Mouse (Mus musculus): Measurements from ENCODE around the gene Slc30a4. TPM values are rescaled to one million over a fixed set of nuclear protein-coding genes. Genes with fewer than 3 reads are reported as not detected.

Gene Slc30a4
- total RNA-seq, 2 experiments from 2014 or later = 29.2 to 30.1 TPM

DNA sequence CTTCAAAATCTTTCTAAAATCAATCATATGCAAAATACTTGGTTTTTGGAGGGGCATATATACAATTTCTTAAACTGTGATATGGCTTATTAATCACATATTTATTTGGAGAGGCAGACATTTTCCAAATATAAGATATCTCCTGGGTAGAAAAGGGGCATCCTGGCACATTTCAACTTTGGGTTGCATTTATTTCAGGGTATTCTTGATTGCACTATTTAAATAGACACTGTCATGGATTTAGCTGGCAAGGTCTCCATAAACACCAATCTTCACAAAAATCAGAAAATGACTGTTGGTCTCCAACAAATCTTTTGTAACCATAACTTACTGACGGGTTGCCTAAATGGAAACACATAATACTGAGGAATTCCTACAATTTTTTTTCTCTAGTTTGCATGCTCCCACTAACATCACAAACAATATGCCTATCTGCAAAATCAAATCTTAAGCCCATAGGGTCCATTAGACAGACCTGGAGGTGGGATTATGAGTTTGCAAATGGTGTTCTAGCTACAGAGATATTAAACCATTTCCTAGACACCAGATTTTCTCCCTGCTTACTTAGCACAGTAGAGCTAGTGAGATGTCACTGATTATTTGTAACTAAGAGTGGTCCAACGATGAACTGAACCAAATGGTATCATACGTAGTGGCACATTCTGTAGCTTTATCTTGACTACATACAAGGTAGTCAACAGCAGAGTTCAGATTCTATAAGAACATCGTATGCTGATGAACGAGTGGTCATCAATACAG, 20.9 kb downstream of the Slc30a4 start:
- no peak for DNase-seq (ENCODE audit: low spot score in 2 of 2)

DNA sequence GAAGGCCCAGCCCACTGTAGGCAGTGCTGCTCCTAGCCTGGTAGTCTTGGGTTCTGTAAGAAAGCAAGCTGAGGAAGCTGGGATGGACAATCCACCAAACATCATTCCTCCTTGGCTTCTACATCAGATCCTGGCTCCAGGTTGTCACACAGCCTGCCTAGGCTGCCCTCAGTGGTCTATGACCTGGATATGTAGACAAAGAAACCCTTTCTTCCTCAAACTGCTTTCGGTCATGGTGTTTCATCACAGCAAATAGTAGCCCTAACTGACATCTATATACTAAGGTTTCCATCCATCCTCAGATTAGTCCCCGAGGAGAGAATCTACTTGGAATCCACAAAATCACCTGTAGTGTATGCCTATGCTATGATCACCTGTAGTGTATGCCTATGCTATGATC, 27.3 kb downstream of the Slc30a4 start:
- DNase-seq (ENCODE audit: low spot score in 2 of 2) = no peak

DNA sequence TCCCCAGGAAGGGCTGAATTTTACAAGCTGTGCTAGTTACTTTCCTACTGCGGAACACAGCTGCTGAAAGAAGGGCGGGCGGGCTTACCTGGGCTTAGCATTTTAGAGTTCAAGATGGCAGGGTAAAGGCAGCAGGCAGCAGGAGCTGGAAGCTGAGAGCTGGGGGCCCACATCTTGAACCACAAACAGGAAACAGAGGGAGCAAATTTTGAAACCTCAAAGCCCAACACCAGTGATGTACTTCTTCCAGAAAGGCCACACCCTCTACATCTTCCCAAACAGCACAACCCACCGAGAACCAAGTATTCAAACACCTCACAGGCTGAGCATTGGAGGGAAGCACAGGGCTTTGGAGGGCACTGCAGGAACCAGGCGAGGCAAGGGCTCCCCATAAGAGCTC, 29.6 kb downstream of the Slc30a4 start:
- no peak for DNase-seq (ENCODE audit: low spot score in 2 of 2)

DNA sequence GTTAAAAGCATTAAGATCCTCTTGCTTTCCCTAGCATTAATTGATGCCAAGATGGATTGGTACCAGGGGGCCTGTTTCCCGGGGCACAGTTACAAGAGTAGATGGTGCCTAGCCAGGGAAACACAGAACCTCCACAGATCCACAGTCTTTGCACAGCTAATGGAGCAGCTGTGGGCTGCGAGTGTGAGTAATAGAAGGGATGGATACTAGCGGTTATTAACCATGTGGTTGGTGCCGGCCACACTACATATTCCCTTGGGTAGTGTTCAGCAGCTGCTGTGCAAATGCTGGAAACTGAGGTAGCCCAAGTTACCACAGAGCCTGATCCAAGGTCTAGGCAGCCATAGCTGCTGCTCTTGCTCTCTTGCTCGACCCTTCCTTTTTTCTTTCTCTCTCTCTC, 30.7 kb downstream of the Slc30a4 start:
- no peak for DNase-seq (ENCODE audit: low spot score in 2 of 2)

DNA sequence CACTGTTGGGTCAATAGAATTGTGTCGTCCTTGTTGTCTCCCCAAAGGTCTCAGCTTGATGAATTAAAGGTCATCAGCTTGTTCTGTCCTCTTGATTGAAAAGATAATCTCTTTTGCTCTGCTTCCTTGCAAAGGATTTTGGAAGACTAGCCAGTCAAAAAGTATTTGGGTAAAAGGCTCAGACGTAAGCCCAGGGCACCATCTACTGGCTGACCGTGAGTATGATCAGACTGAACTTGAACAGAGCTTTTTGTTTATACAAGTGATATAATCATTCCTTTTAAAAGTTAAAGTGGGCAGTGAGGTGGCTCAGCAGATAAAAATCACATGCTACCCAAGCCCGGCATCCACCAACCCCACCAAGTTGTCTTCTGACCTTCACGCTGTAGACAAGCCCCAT, 34.6 kb downstream of the Slc30a4 start:
- DNase-seq (ENCODE audit: low spot score in 2 of 2) = peak in 1 of 2 experiments; percentile 65

DNA sequence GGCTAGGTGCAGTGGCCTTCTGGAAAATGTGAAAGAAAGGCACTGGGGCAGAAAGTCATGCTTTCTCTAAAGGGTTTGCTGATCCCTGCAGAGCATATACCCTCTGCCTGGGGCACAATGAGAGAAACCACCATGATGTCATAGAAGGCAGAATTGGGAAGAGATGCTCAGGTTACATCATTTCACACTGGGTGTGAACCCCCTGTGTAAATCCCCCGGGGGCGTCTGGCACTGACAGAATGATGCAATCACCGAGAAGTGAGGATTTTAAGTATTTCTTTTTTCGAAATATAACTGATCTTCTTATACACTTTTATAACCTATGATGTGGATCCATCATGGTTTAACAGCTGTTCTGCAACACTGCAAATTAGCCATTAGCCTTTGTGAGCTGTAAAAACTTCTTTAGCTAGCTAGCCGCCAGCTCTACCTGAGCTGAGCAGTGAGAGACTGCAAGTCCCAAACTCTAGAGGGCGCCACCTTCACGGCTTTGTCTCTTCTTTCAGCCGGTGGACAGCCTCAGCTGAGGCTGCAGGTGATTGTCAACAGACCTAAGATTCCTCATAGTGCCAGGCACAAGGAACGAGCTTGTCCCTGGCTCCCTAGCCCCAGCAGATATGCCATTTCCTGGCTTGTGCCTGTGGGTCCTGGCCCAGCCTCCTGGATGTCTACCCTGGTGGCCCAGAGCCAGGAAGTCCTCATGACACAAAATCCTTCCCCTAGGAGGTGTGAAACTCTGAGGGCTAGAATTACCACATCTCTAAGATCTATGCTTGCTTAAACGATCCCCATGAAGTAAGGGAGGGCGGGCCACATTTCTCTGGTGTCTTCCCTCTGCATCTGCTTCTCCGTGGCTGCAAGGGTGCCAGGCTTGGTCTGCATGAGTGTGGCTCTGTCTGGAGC, 36.2 kb downstream of the Slc30a4 start:
- DNase-seq (ENCODE audit: low spot score in 2 of 2) = peak in 1 of 2 experiments; percentile 18

- DNase-seq (ENCODE audit: low spot score in 2 of 2) = no peak
These were observed 37.0 kb downstream of the Slc30a4 start for GRCm38 (mm10) chr2:122665253-122665972.

DNA sequence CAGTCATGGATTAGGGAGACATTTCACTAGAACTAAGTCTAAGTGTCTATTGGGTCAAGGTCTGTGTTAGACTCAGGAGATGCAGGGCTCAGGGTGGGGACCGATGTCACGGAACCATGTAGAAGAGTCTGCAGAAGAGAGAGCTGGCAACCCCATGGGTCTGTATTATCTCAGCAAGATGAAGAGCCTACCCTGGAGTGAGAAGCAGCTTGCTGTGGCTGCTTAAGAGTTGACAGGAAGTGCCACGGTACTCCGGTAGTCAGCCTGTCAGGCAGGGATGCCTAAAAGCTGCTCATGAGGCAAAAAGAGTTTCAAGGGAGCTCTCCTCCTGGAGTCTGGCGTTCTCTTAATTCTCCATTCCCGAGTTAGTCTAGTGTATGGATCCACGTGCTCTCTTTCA, 42.6 kb downstream of the Slc30a4 start:
- no peak for DNase-seq (ENCODE audit: low spot score in 2 of 2)

DNA sequence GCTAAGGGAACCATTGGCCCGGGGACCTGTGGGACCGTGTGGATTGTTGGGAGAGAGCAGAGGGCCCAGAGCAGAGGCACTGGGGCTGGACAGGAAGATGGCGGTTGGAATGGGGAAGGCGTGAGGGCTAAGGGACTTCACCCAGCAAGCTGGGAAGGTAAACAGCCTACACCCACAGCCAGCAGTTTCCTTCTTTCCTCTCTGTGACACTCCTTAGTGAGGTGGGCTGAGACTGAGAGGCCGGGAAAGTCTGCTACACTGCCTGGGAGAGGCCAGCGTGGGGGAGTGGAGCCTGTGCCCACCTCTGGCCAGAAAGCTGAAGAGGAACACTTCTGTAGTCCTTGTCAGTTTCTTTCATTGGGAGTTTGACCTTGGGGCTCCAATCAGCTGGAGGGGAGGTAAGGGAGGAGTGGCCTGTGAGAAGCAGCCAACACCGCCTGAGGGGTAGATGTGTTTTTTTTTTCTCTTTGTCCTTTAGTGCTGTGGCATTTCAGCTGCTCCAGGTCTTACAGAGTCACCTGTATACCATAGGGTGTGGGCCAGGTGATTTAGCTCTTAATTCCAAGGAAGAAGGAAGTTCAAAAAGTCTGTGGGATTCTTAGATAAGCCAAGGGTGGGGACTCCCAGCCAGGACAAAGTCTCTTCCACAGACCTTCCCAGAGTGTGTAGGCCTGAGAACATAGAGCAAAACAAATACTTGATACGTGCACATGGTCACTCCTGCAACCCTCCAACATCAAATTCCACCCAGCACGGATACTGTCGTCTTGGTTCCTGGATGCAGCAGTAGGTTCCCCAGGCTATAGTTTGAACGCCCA, 44.5 kb downstream of the Slc30a4 start:
- DNase-seq (ENCODE audit: low spot score in 2 of 2) = no peak

- DNase-seq (ENCODE audit: low spot score in 2 of 2) = no peak
These were observed 45.7 kb downstream of the Slc30a4 start for GRCm38 (mm10) chr2:122656767-122657166.

DNA sequence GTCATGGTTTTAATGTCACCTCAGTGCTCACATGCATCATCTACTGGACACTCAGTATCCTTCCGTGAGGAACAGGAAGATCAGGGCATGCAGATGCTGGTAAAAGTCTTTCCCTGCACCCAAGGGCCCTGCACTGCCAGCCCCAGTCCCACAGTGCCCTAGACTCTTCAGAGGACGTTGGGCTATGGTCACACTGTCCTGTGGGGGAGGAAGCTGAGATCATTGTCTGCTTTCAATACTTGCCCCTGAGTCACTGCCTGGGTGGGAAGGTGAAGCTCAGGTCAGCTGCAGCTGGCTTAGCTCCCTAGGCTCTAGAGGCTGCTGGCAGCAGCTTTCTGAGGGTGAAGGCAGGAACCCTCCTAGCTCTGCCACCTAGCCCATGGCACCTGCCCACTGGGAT, 46.4 kb downstream of the Slc30a4 start:
- DNase-seq (ENCODE audit: low spot score in 2 of 2) = no peak

DNA sequence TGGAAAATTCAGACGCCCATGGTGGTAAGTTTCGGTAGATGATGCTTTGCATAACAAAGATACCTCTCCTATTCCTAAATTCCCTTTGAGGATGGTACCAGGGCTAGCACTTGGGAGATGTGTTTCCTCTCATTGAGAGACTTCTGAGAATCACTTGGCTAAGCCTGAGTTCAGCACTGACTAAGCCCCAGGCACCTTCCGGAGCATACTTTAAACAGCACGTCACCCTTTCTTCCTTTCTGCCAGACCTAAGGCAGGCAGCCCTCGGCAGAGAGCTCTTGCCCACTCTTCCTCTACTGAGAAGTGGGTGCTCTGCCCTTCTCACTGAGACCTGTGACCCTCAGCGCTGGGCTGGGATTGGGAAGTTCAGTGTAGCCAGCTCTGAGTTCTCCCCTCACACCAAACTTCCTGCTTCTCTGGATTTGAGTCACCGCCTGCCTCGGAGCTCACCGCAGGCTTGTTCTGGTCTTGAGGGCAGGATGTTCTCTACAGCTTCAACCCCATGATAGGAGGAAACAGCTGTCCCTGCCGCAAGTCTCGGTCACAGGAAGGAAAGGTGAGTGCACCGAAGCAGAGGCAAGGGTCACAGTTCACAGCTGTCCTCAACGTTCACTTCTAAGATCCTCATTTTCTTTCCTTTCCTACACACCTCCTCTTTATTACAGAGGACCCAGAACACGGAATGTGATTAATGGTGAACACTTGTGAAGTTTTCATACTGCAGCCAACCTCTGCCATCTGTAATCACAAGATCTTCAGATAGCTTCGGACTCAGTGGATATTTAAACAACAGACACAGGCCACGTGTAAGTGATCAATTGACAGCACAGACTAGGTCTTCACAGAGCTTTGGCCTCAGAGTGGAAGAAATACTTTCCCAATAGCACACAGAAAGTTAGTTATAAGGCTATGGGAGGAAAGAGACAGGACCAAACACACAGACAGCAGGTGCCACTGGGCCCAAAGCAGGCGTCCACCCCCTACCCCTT, 50.1 kb downstream of the Slc30a4 start:
- DNase-seq (ENCODE audit: low spot score in 2 of 2) = no peak

GRCm38 (mm10) chr2:122638673-122639072, 63.8 kb downstream of the Slc30a4 start:
- DNase-seq (ENCODE audit: low spot score in 2 of 2) = no peak

- DNase-seq (ENCODE audit: low spot score in 2 of 2) = no peak
These were observed 64.4 kb downstream of the Slc30a4 start for GRCm38 (mm10) chr2:122638029-122638428.

DNA sequence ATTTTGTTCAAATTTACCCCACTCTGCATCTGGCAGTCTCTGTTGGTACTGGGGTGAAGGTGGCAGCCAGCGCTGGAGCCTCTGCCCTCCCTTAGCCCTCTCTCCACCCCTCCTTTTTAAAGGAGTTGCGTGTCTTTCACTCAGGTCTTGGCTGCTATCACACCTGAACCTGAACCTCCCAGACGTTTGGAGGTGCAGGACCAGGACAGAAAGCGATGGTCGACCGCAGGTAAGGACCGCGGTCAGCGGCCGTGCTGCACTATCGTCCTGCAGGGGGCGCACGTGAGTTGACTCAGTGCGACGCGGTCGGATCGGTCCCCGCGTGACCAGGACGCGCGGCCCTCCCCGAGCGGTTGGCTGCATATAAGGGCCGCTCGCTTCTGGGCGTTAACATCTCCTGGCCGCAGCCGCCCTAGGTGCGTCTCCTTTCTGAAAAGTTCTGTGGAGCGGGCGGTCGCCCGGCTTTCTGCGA, 64.9 kb downstream of the Slc30a4 start:
- DNase-seq (ENCODE audit: low spot score in 2 of 2) = peak; percentile 16 to 59

DNA sequence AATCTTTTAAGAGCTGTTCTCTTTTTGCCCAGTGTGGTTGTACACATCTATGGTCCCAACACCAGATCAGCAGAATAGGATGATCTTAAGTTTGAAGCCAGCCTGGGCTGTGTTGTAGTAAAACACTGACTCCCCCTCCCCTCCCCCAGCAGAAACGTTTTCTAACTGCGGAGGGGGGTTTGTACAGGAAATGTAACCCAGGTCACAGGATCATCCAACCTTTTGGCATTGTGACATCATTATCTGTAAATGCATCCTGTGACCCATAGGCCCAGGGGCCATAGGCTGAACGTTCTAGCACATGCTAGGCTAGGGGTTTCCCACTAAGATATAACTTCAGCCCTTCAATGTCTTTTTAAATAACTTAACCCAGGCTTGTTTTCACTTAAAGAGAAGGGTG, 65.8 kb downstream of the Slc30a4 start, which contains the start of gene AA467197:
AA467197 (plus strand) TSS at position 301 of the 400 bp plus-strand sequence.
- DNase-seq (ENCODE audit: low spot score in 2 of 2) = no peak
